Mouse (Mus musculus): ENCODE data around the gene Boll.

DNA sequence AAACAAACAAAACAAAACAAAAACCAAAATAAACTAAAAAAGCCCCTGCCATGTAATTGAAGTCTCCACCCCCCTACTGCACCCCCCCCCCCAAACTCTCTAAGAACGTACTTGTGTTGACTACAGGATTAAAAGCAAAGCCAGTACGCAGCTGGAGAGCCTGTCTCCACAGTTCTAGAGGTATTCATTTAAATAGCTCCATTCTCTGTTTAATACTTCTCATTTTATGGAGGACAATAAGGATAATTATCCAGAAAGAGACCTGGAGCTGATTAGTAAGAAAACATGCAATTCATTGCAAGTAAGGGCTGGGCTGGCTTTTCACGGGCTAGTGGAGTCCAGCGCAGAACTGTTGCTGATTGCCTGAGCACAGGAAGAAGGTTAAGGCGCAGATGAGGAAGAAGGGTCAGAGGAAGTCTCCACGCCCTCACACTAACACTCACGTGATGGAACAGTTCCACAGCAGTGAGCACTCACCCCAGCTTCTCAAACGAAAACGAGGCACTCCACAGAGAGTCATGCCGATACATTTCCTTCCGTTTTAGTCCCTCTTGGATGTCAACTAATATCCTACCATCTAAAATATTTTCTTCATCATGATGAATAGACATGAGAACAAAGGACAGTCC is 148.0 kb downstream of the Boll start:
- TF ChIP-seq CTCF (IDR thresholded peaks at IDR 0.05; ENCODE audit: low read depth) = no peak
- TF ChIP-seq EP300 (IDR thresholded peaks at IDR 0.05; ENCODE audit: low read depth) = no peak
